13 mouse cellular contexts compared by ENCODE assay signal in the genomic region with DNA sequence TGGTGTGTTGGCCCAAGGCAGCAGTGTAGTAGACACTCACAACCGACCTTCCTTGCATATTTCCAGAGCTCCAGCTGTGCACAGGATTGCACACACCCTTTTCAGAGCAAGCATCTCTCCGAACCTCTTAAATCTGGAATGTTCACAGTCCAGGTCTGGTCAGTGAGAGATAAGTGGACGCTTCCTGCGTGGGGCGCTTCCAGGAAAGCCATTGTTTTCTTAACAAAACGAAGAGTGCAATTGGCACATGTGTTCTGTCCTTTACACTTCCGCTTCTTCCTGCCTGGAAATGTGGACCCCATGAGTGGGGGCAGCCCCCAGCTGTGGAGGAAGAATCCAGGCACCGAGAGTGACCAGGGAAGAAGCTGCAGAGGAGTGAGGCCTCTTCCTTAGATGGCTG. TPM values are rescaled to one million over a fixed set of nuclear protein-coding genes. Genes with fewer than 3 reads are reported as not detected.
DNase-seq lines count a peak whose midpoint lies in the region; ATAC-seq and TF ChIP-seq lines count a peak whose summit lies in the region.
"Had no signal": no experiment of that assay in that cellular context is flagged by ENCODE, and none has a peak within 500 bp of the region (broad histone marks: within the 10 kb centered on the region; RNA-seq: fewer than 3 reads in every experiment).

No protein-coding gene starts in this region.

- no peak overlapping the region for H3K4me3 ChIP-seq in lung, postnatal 0 days (ENCODE audit: low read depth, low read length)
- H3K4me3 ChIP-seq in hindbrain, embryonic 16.5 days (ENCODE audit: low read length) = no peak overlapping the region
- H3K4me3 ChIP-seq: neural tube, embryonic 15.5 days had no signal

- no peaks in the 10 kb centered on the region for H3K27me3 ChIP-seq in lung, postnatal 0 days (replicated peaks; ENCODE audit: insufficient read depth, low read length)
- H3K27me3 ChIP-seq in hindbrain, embryonic 16.5 days (replicated peaks; ENCODE audit: control insufficient read depth, insufficient read depth, low read length) = no peaks in the 10 kb centered on the region
- H3K27me3 ChIP-seq: neural tube, embryonic 15.5 days had no signal

- peak; percentile 96 for TF ChIP-seq EP300 in lung, postnatal 0 days (IDR thresholded peaks at IDR 0.05)

- no peaks in the 10 kb centered on the region for H3K36me3 ChIP-seq in lung, postnatal 0 days (ENCODE audit: insufficient read depth, low read length)
- H3K36me3 ChIP-seq in hindbrain, embryonic 16.5 days (ENCODE audit: control insufficient read depth, insufficient read depth, low read length) = no peaks in the 10 kb centered on the region
- H3K36me3 ChIP-seq: neural tube, embryonic 15.5 days had no signal

- H3K4me1 ChIP-seq in lung, postnatal 0 days (ENCODE audit: insufficient read depth, low read depth, low read length) = no peaks in the 10 kb centered on the region
- no peaks in the 10 kb centered on the region for H3K4me1 ChIP-seq in hindbrain, embryonic 16.5 days (ENCODE audit: control insufficient read depth, insufficient read depth, low read depth, low read length)
- H3K4me1 ChIP-seq: neural tube, embryonic 15.5 days had no signal

- TF ChIP-seq CTCF in lung, postnatal 0 days (IDR thresholded peaks at IDR 0.05) = no peak

- peak; percentile 96 for DNase-seq in heart, adult 11 months
- DNase-seq in heart, postnatal 36 days = no peak
- DNase-seq in heart, adult 9 months (ENCODE audit: low spot score in 2 of 2) = peak; percentile 29 to 51
- DNase-seq in kidney, adult 8-10 months = peak; percentile 14
- peak; percentile 65 for DNase-seq in lung, postnatal 0 days (ENCODE audit: low spot score)
- no peak for DNase-seq in ovary, postnatal 10 days (ENCODE audit: low spot score)
- DNase-seq in spleen, adult 12 weeks (ENCODE audit: low spot score) = no peak
- DNase-seq: adrenal gland, postnatal 25 days; right cerebral cortex, postnatal 14 days had no signal

- no peak overlapping the region for H3K4me2 ChIP-seq in lung, postnatal 0 days (replicated peaks; ENCODE audit: low read depth, low read length)
- no peak overlapping the region for H3K4me2 ChIP-seq in hindbrain, embryonic 16.5 days (ENCODE audit: low read length)
- H3K4me2 ChIP-seq: neural tube, embryonic 15.5 days had no signal

- no peaks in the 10 kb centered on the region for H3K9me3 ChIP-seq in lung, postnatal 0 days (ENCODE audit: low read length)
- no peaks in the 10 kb centered on the region for H3K9me3 ChIP-seq in hindbrain, embryonic 16.5 days (ENCODE audit: control insufficient read depth, low read length)
- H3K9me3 ChIP-seq: neural tube, embryonic 15.5 days had no signal

- WGBS in lung, postnatal 0 days = 31% methylated on average over 8 of the region's 8 CpGs
- whole genome bisulfite sequencing in hindbrain, embryonic 16.5 days = 79% methylated on average over 8 of the region's 8 CpGs

- ATAC-seq in lung, postnatal 0 days = peak; percentile 91
- ATAC-seq in hindbrain, embryonic 16.5 days = no peak
- ATAC-seq: midbrain, embryonic 16.5 days had no signal

- intact Hi-C loops in heart, postnatal 36 days (cut with DNase I) = loop anchor here (2.0 kb wide), 1 partner anchor 47 kb away; a partner anchor contains a TSS

- no peak overlapping the region for H3K27ac ChIP-seq in lung, postnatal 0 days (ENCODE audit: low read length)
- no peak overlapping the region for H3K27ac ChIP-seq in hindbrain, embryonic 16.5 days (ENCODE audit: low read depth, low read length)
- H3K27ac ChIP-seq: liver, embryonic 14.5 days; neural tube, embryonic 15.5 days had no signal

- no peak overlapping the region for H3K9ac ChIP-seq in lung, postnatal 0 days (replicated peaks; ENCODE audit: low read depth)
- H3K9ac ChIP-seq in hindbrain, embryonic 16.5 days (ENCODE audit: low read depth, low read length) = no peak overlapping the region
- H3K9ac ChIP-seq: liver, embryonic 14.5 days; neural tube, embryonic 15.5 days had no signal

RNA-seq across cellular contexts. Expression of a gene that starts 47.1 kb away (rescaled TPM):
- total RNA-seq in heart, postnatal 36 days (2021) = 1 to 10 TPM; 3.3 to 4.4 TPM
- 23.4 and 30.6 TPM in 2 replicates for polyA plus RNA-seq in lung, postnatal 0 days (2015; fragmentation: Nextera tagmentation; extraction: Ambion mirVana)
- 4.7 and 5.5 TPM in 2 replicates for polyA plus RNA-seq in hindbrain, embryonic 16.5 days (2015; fragmentation: Nextera tagmentation; extraction: Ambion mirVana)

Comparison
In these comparisons a context has a peak if more than half of its experiments do, and no peak if none do; other contexts are left out.
1. DNase-seq: peak in heart, adult 11 months (single experiment), heart, adult 9 months (2 of 2), kidney, adult 8-10 months (2 of 2) and lung, postnatal 0 days (single experiment); none in heart, postnatal 36 days (0 of 2), ovary, postnatal 10 days (single experiment) and spleen, adult 12 weeks (single experiment).